Mouse (Mus musculus): ENCODE measurements around the gene Olfr1341. TPM values are rescaled to one million over a fixed set of nuclear protein-coding genes. Genes with fewer than 3 reads are reported as not detected.
A peak's percentile ranks its signal among the peaks of the same experiment; 100 is the strongest.

Olfr1341 gene
- polyA plus RNA-seq, 1 experiment from 2014 or later = not detected

GRCm38 (mm10) chr4:118721742-118722483 lies 18.6 kb downstream of the Olfr1341 start:
- H3K9me3 ChIP-seq (ENCODE audit: control insufficient read depth, low read length) = no peaks in the 10 kb centered on the region
- no peak overlapping the region for H3K4me3 ChIP-seq (ENCODE audit: low read depth, low read length)
- H3K36me3 ChIP-seq (ENCODE audit: control insufficient read depth, insufficient read depth, low read length) = no peaks in the 10 kb centered on the region
- no peaks in the 10 kb centered on the region for H3K27me3 ChIP-seq (ENCODE audit: control insufficient read depth, insufficient read depth, low read length)
- ATAC-seq (ENCODE audit: insufficient number of reproducible peaks, low FRiP score, low TSS enrichment, low read depth) (no peak), DNase-seq (ENCODE audit: low spot score) (peak; percentile 69)
- no peaks in the 10 kb centered on the region for H3K4me1 ChIP-seq (ENCODE audit: control insufficient read depth, insufficient read depth, low read length)
- no peak overlapping the region for H3K4me2 ChIP-seq (ENCODE audit: low read depth, severe bottlenecking)
- H3K9ac ChIP-seq (ENCODE audit: low read length) = no peak overlapping the region
- H3K27ac ChIP-seq (replicated peaks; ENCODE audit: low read depth, low read length) = no peak overlapping the region
- WGBS = 51% methylated on average over 10 of the region's 10 CpGs

DNA sequence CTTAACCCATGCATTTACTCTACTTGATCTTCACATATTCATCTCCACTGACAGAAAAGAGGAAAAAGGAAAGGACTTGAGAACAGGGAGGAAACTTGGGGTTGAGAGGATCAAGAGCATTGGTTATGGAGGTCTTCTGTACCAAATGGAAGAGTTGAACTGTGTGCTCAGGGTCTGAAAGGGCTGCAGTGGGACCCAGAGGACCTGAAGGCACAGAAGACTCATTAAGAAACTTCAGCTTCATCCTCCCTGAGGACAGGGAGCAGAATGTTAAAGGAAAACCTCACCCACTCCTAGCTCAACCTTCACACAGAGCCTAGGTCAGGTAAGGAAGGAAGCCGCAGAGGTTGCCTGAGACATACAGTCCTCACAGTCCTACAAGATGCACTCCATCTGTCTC lies 28.6 kb downstream of the Olfr1341 start, which contains the start of gene Olfr1339:
TSS of gene Olfr1339 (plus strand) at position 301 of the 400 bp plus-strand sequence.
- no peak for ATAC-seq (ENCODE audit: insufficient number of reproducible peaks, low FRiP score, low TSS enrichment, low read depth)
- H3K9me3 ChIP-seq (ENCODE audit: control insufficient read depth, low read length) = no peaks in the 10 kb centered on the region
- WGBS = 94% methylated on average over 1 of the region's 1 CpGs

GRCm38 (mm10) chr4:118739574-118739973 lies 36.3 kb downstream of the Olfr1341 start:
- H3K9ac ChIP-seq (ENCODE audit: low read length) = no peak overlapping the region
- H3K4me1 ChIP-seq (ENCODE audit: control insufficient read depth, insufficient read depth, low read length) = no peaks in the 10 kb centered on the region
- no peaks in the 10 kb centered on the region for H3K9me3 ChIP-seq (ENCODE audit: control insufficient read depth, low read length)
- 58% methylated on average over 3 of the region's 3 CpGs for WGBS
- no peak overlapping the region for H3K27ac ChIP-seq (replicated peaks; ENCODE audit: low read depth, low read length)
- H3K36me3 ChIP-seq (ENCODE audit: control insufficient read depth, insufficient read depth, low read length) = no peaks in the 10 kb centered on the region
- H3K4me3 ChIP-seq (ENCODE audit: low read depth, low read length) = no peak overlapping the region
- peaks cover 14% of the 10 kb centered on the region for H3K27me3 ChIP-seq (ENCODE audit: control insufficient read depth, insufficient read depth, low read length)
- DNase-seq (ENCODE audit: low spot score) (no peak), ATAC-seq (ENCODE audit: insufficient number of reproducible peaks, low FRiP score, low TSS enrichment, low read depth) (no peak)
- H3K4me2 ChIP-seq (ENCODE audit: low read depth, severe bottlenecking) = no peak overlapping the region

More for the DNA sequence above, 28.6 kb downstream of the Olfr1341 start, which contains the start of gene Olfr1339:
- H3K36me3 ChIP-seq (ENCODE audit: control insufficient read depth, insufficient read depth, low read length) = no peaks in the 10 kb centered on the region
- H3K27me3 ChIP-seq (ENCODE audit: control insufficient read depth, insufficient read depth, low read length) = no peaks in the 10 kb centered on the region
- H3K27ac ChIP-seq (replicated peaks; ENCODE audit: low read depth, low read length) = no peak within 1 kb of the TSS
- no peak for DNase-seq (ENCODE audit: low spot score)
- H3K9ac ChIP-seq (ENCODE audit: low read length) = no peak within 1 kb of the TSS
- no peaks in the 10 kb centered on the region for H3K4me1 ChIP-seq (ENCODE audit: control insufficient read depth, insufficient read depth, low read length)
- no peak within 1 kb of the TSS for H3K4me3 ChIP-seq (ENCODE audit: low read depth, low read length)
- H3K4me2 ChIP-seq (ENCODE audit: low read depth, severe bottlenecking) = no peak within 1 kb of the TSS

- ATAC-seq (ENCODE audit: insufficient number of reproducible peaks, low FRiP score, low TSS enrichment, low read depth) (no peak), DNase-seq (ENCODE audit: low spot score) (no peak)
- peaks cover 14% of the 10 kb centered on the region for H3K27me3 ChIP-seq (ENCODE audit: control insufficient read depth, insufficient read depth, low read length)
- no peak overlapping the region for H3K27ac ChIP-seq (replicated peaks; ENCODE audit: low read depth, low read length)
- H3K9me3 ChIP-seq (ENCODE audit: control insufficient read depth, low read length) = no peaks in the 10 kb centered on the region
- H3K4me3 ChIP-seq (ENCODE audit: low read depth, low read length) = no peak overlapping the region
- no peaks in the 10 kb centered on the region for H3K4me1 ChIP-seq (ENCODE audit: control insufficient read depth, insufficient read depth, low read length)
- H3K4me2 ChIP-seq (ENCODE audit: low read depth, severe bottlenecking) = no peak overlapping the region
- H3K9ac ChIP-seq (ENCODE audit: low read length) = no peak overlapping the region
- WGBS = 9% methylated on average over 11 of the region's 11 CpGs
- H3K36me3 ChIP-seq (ENCODE audit: control insufficient read depth, insufficient read depth, low read length) = no peaks in the 10 kb centered on the region
Observed at GRCm38 (mm10) chr4:118740988-118741698, 37.8 kb downstream of the Olfr1341 start.

DNA sequence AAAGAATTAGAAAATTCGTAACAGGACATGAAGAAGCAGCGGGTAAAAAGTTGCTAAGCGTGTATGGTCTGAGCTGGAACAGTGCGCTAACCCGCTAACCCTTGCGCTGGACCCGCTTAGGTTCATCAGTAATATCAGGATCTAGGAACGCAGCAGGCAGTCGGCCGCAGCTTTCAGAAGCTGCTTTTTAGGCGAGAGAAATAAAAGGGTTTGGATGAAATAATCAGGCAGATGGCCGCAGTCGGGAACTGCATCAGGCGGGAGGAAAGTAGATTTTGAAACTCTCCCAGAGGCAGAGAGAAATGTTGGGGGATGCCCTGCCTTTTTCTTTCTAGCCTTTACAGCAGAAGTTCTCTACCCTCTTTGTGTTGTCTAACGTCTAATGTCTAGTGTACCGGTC lies 38.6 kb downstream of the Olfr1341 start:
- DNase-seq (ENCODE audit: low spot score) (peak; percentile 21), ATAC-seq (ENCODE audit: insufficient number of reproducible peaks, low FRiP score, low TSS enrichment, low read depth) (no peak)
- no peak overlapping the region for H3K27ac ChIP-seq (replicated peaks; ENCODE audit: low read depth, low read length)
- H3K9ac ChIP-seq (ENCODE audit: low read length) = no peak overlapping the region
- no peaks in the 10 kb centered on the region for H3K4me1 ChIP-seq (ENCODE audit: control insufficient read depth, insufficient read depth, low read length)
- H3K4me3 ChIP-seq (ENCODE audit: low read depth, low read length) = no peak overlapping the region
- no peaks in the 10 kb centered on the region for H3K9me3 ChIP-seq (ENCODE audit: control insufficient read depth, low read length)
- 12% methylated on average over 16 of the region's 16 CpGs for WGBS
- H3K36me3 ChIP-seq (ENCODE audit: control insufficient read depth, insufficient read depth, low read length) = no peaks in the 10 kb centered on the region
- H3K27me3 ChIP-seq (ENCODE audit: control insufficient read depth, insufficient read depth, low read length) = peaks cover 14% of the 10 kb centered on the region
- no peak overlapping the region for H3K4me2 ChIP-seq (ENCODE audit: low read depth, severe bottlenecking)

- Histone ChIP-seq H3K9ac (ENCODE audit: low read length) (no peak within 1 kb of the TSS), H3K27me3 (ENCODE audit: control insufficient read depth, insufficient read depth, low read length) (no peaks in the 10 kb centered on the region), H3K4me3 (ENCODE audit: low read depth, low read length) (no peak within 1 kb of the TSS), H3K27ac (replicated peaks; ENCODE audit: low read depth, low read length) (no peak within 1 kb of the TSS), H3K9me3 (ENCODE audit: control insufficient read depth, low read length) (no peaks in the 10 kb centered on the region), H3K4me1 (ENCODE audit: control insufficient read depth, insufficient read depth, low read length) (no peaks in the 10 kb centered on the region), H3K36me3 (ENCODE audit: control insufficient read depth, insufficient read depth, low read length) (no peaks in the 10 kb centered on the region), H3K4me2 (ENCODE audit: low read depth, severe bottlenecking) (no peak within 1 kb of the TSS)
- WGBS = 74% methylated on average over 1 of the region's 1 CpGs
- no peak for ATAC-seq (ENCODE audit: insufficient number of reproducible peaks, low FRiP score, low TSS enrichment, low read depth)
- no peak for DNase-seq (ENCODE audit: low spot score)
Observed at GRCm38 (mm10) chr4:118758637-118759036, 55.3 kb downstream of the Olfr1341 start, which contains the start of gene Olfr1338. Olfr1338 (minus strand) TSS chr4:118758737.

Other genes with a start within 250 kb of the Olfr1341 start
- gene Mpl, start 246.0 kb upstream of the Olfr1341 start, polyA plus RNA-seq (2014; fragmentation: Nextera tagmentation; extraction: Ambion mirVana) = 1.3 TPM in 2 replicates
- gene Tie1, start 213.5 kb upstream of the Olfr1341 start, polyA plus RNA-seq (2014; fragmentation: Nextera tagmentation; extraction: Ambion mirVana) = 9.9 and 12.6 TPM in 2 replicates
- gene 2610528J11Rik, start 176.5 kb upstream of the Olfr1341 start, polyA plus RNA-seq (2014; fragmentation: Nextera tagmentation; extraction: Ambion mirVana) = 1.0 and 1.6 TPM in 2 replicates
- gene Tmem125, start 159.5 kb upstream of the Olfr1341 start, polyA plus RNA-seq (2014; fragmentation: Nextera tagmentation; extraction: Ambion mirVana) = 0.27 and 0.33 TPM in 2 replicates
- 0.40 and 0.45 TPM in 2 replicates for gene Cfap57, start 82.7 kb upstream of the Olfr1341 start, polyA plus RNA-seq (2014; fragmentation: Nextera tagmentation; extraction: Ambion mirVana)
- gene Ebna1bp2, start 82.7 kb upstream of the Olfr1341 start, polyA plus RNA-seq (2014; fragmentation: Nextera tagmentation; extraction: Ambion mirVana) = 180 and 190 TPM in 2 replicates
- gene Olfr62, start 44.6 kb upstream of the Olfr1341 start, polyA plus RNA-seq (2014; fragmentation: Nextera tagmentation; extraction: Ambion mirVana) = not detected in 2 replicates
- gene Olfr1342, start 10.8 kb upstream of the Olfr1341 start, polyA plus RNA-seq (2014; fragmentation: Nextera tagmentation; extraction: Ambion mirVana) = 0.08 and 0.26 TPM in 2 replicates
- gene Olfr1340, start 16.6 kb downstream of the Olfr1341 start, polyA plus RNA-seq (2014; fragmentation: Nextera tagmentation; extraction: Ambion mirVana) = not detected in 2 replicates
- not detected in 2 replicates for gene Olfr1339, start 28.7 kb downstream of the Olfr1341 start, polyA plus RNA-seq (2014; fragmentation: Nextera tagmentation; extraction: Ambion mirVana)
- gene Olfr1338, start 55.2 kb downstream of the Olfr1341 start, polyA plus RNA-seq (2014; fragmentation: Nextera tagmentation; extraction: Ambion mirVana) = not detected in 2 replicates
- not detected in 2 replicates for gene Olfr1337, start 79.1 kb downstream of the Olfr1341 start, polyA plus RNA-seq (2014; fragmentation: Nextera tagmentation; extraction: Ambion mirVana)
- gene Olfr1335, start 106.4 kb downstream of the Olfr1341 start, polyA plus RNA-seq (2014; fragmentation: Nextera tagmentation; extraction: Ambion mirVana) = not detected in 2 replicates
- gene Olfr1333, start 132.8 kb downstream of the Olfr1341 start, polyA plus RNA-seq (2014; fragmentation: Nextera tagmentation; extraction: Ambion mirVana) = not detected in 2 replicates
- gene Olfr1331, start 161.1 kb downstream of the Olfr1341 start, polyA plus RNA-seq (2014; fragmentation: Nextera tagmentation; extraction: Ambion mirVana) = not detected in 2 replicates
- gene Olfr1330, start 185.1 kb downstream of the Olfr1341 start, polyA plus RNA-seq (2014; fragmentation: Nextera tagmentation; extraction: Ambion mirVana) = not detected in 2 replicates
- not detected in 2 replicates for gene Olfr1329, start 213.9 kb downstream of the Olfr1341 start, polyA plus RNA-seq (2014; fragmentation: Nextera tagmentation; extraction: Ambion mirVana)
- gene Olfr1328, start 235.1 kb downstream of the Olfr1341 start, polyA plus RNA-seq (2014; fragmentation: Nextera tagmentation; extraction: Ambion mirVana) = not detected in 2 replicates

Measured in limb, embryonic 11.5 days (tissue).